Mouse (Mus musculus): Measurements from ENCODE around the gene Uts2. TPM values are rescaled to one million over a fixed set of nuclear protein-coding genes. Genes with fewer than 3 reads are reported as not detected.

The Uts2 gene
- not detected in 2 replicates for polyA plus RNA-seq (2015; fragmentation: Nextera tagmentation; extraction: Ambion mirVana)

DNA sequence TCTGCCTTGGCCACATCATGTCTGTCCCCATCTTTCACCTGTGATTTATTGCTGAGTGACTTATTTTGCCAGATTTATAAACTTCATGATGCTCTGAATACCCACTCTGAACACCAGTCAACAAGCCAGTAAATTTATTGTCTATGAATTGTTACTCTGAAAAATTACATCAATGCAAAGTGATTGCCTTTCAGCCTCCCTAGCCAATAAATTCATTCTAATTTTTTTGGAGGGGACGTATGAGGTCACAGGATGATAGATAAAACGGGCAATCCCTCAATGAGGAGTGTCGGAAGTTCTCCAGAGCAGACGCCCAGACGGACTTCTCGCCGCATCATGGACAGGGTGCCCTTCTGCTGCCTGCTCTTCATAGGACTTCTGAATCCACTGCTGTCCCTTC lies at the start of gene Uts2:
TSS of gene Uts2 (plus strand) at position 301 of the 400 bp plus-strand sequence.
- WGBS = 83% methylated on average over 7 of the region's 7 CpGs
- Histone ChIP-seq H3K9ac (ENCODE audit: low read length) (no peak within 1 kb of the TSS), H3K9me3 (replicated peaks; ENCODE audit: control insufficient read depth, low read length) (no peaks in the 10 kb centered on the region), H3K27ac (ENCODE audit: low read length) (no peak within 1 kb of the TSS), H3K4me1 (ENCODE audit: control insufficient read depth, insufficient read depth, low read length) (no peaks in the 10 kb centered on the region), H3K4me2 (ENCODE audit: low read depth, low read length) (no peak within 1 kb of the TSS), H3K36me3 (ENCODE audit: control insufficient read depth, insufficient read depth) (no peaks in the 10 kb centered on the region), H3K4me3 (ENCODE audit: low read length) (no peak within 1 kb of the TSS), H3K27me3 (ENCODE audit: control insufficient read depth, insufficient read depth, low read length) (no peaks in the 10 kb centered on the region)
- ATAC-seq (replicated peaks; ENCODE audit: extremely low read depth, insufficient read depth, low FRiP score) = no peak

DNA sequence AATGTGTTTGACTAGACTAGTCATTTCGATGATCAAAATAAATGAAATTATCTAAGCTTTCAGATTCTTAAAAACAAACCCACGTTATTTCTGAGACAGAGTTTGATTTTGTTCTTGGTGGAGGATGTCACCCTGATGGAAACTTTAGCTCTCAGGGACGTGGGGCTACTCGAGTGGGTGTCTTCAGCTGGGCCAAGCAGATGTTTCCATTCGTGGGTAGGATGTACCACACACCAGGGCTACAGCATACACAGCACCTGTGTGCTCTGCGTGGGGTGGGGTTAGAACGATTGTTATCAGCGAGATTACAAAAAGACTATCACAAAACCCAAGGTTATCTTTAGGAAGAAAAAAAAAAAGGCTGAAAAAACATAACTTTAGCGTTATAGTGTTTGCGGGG lies 45.9 kb upstream of the Uts2 start:
- Histone ChIP-seq H3K9ac (ENCODE audit: low read length) (no peak overlapping the region), H3K4me2 (ENCODE audit: low read depth, low read length) (no peak overlapping the region), H3K4me1 (ENCODE audit: control insufficient read depth, insufficient read depth, low read length) (no peaks in the 10 kb centered on the region), H3K27me3 (ENCODE audit: control insufficient read depth, insufficient read depth, low read length) (no peaks in the 10 kb centered on the region), H3K27ac (ENCODE audit: low read length) (no peak overlapping the region), H3K4me3 (ENCODE audit: low read length) (no peak overlapping the region), H3K9me3 (replicated peaks; ENCODE audit: control insufficient read depth, low read length) (no peaks in the 10 kb centered on the region), H3K36me3 (ENCODE audit: control insufficient read depth, insufficient read depth) (no peaks in the 10 kb centered on the region)
- 67% methylated on average over 10 of the region's 10 CpGs for whole genome bisulfite sequencing
- no peak for ATAC-seq (replicated peaks; ENCODE audit: extremely low read depth, insufficient read depth, low FRiP score)

DNA sequence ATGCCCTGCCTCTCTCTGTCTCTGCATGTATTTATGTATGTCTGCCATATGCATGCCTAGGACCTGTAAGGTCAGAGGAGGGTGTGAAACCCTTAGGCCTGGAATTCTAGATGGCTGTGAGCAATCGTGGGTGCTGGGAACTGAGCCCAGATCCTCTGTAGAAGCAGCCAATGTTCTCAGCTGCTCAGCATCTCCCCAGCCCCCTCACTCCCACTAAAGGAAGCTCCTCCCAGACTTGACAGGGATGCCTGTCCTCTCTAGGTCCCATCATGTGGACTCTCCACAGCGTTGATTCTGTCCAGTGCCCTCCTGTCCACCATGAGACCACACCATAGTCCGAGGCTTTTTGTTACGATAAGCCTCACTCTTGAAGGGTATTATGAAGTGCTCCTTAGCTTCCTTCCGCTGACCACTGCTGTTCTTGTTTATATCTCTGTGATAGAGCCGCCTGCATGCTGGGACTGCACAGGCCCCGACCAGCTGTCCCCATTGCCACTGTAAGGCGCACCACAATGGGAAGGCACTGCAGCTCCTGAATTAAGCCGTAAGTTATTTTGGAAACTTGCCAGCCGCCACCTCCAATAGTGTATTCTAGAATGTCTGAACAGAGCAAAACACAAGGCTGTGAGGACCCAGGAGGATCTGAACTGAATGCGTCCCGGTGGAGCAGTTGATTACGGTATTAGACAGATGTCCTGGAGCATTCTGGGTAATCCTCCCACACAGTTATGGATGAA lies 40.4 kb upstream of the Uts2 start:
- Histone ChIP-seq H3K4me3 (ENCODE audit: low read length) (no peak overlapping the region), H3K9me3 (replicated peaks; ENCODE audit: control insufficient read depth, low read length) (no peaks in the 10 kb centered on the region), H3K36me3 (ENCODE audit: control insufficient read depth, insufficient read depth) (no peaks in the 10 kb centered on the region), H3K4me1 (ENCODE audit: control insufficient read depth, insufficient read depth, low read length) (no peaks in the 10 kb centered on the region), H3K4me2 (ENCODE audit: low read depth, low read length) (no peak overlapping the region), H3K27ac (ENCODE audit: low read length) (no peak overlapping the region), H3K9ac (ENCODE audit: low read length) (no peak overlapping the region), H3K27me3 (ENCODE audit: control insufficient read depth, insufficient read depth, low read length) (no peaks in the 10 kb centered on the region)
- ATAC-seq (replicated peaks; ENCODE audit: extremely low read depth, insufficient read depth, low FRiP score) = no peak
- WGBS = 59% methylated on average over 13 of the region's 13 CpGs

DNA sequence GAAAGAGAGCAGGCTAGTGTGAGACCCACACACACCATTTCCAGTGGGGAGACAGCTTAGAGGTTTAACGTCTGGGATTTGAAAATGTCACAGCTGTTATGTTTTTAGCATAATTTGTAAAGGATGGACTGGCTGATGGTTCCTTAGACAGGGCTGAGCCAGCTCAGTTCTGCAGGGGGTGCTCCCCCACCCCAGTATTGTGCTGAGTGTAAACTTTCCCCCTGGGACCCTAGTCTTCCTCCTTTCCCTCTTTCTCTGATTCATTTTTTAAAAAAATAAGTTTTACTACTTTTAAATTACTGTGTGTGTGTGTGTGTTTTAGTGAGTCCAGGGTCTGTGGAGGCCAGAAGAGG lies 39.8 kb upstream of the Uts2 start:
- ATAC-seq (replicated peaks; ENCODE audit: extremely low read depth, insufficient read depth, low FRiP score) = no peak
- Histone ChIP-seq H3K4me3 (ENCODE audit: low read length) (no peak overlapping the region), H3K27ac (ENCODE audit: low read length) (no peak overlapping the region), H3K4me2 (ENCODE audit: low read depth, low read length) (no peak overlapping the region), H3K9ac (ENCODE audit: low read length) (no peak overlapping the region), H3K4me1 (ENCODE audit: control insufficient read depth, insufficient read depth, low read length) (peaks cover 1% of the 10 kb centered on the region; the same call in 1 of the 2 replicates), H3K9me3 (replicated peaks; ENCODE audit: control insufficient read depth, low read length) (no peaks in the 10 kb centered on the region), H3K27me3 (ENCODE audit: control insufficient read depth, insufficient read depth, low read length) (no peaks in the 10 kb centered on the region), H3K36me3 (ENCODE audit: control insufficient read depth, insufficient read depth) (no peaks in the 10 kb centered on the region)
- WGBS = 45% methylated on average over 1 of the region's 1 CpGs

DNA sequence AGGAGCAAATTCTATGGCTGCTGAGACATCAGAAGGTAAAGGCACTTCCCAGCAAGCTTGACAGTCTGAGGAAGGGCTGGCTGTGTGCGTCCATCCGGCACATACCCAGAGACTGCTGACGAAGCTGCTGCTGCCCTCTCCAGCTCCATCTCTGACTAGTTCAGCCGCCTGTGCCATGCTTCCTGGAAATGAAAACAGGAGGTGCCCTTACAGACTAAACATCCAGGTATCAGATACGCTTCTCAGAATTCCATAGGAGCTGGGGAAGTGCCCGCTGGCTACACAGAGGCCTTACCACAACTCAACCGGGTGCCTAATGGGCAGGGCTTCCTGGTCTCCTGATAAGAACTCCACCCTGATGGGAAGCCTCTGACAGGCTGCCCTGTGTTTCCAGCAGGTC lies 38.4 kb upstream of the Uts2 start:
- Histone ChIP-seq H3K9ac (ENCODE audit: low read length) (no peak overlapping the region), H3K36me3 (ENCODE audit: control insufficient read depth, insufficient read depth) (no peaks in the 10 kb centered on the region), H3K9me3 (replicated peaks; ENCODE audit: control insufficient read depth, low read length) (no peaks in the 10 kb centered on the region), H3K4me2 (ENCODE audit: low read depth, low read length) (no peak overlapping the region), H3K4me1 (ENCODE audit: control insufficient read depth, insufficient read depth, low read length) (peaks cover 2% of the 10 kb centered on the region; the same call in 1 of the 2 replicates), H3K4me3 (ENCODE audit: low read length) (no peak overlapping the region), H3K27ac (ENCODE audit: low read length) (no peak overlapping the region), H3K27me3 (ENCODE audit: control insufficient read depth, insufficient read depth, low read length) (no peaks in the 10 kb centered on the region)
- 65% methylated on average over 7 of the region's 7 CpGs for WGBS
- ATAC-seq (replicated peaks; ENCODE audit: extremely low read depth, insufficient read depth, low FRiP score) = no peak

DNA sequence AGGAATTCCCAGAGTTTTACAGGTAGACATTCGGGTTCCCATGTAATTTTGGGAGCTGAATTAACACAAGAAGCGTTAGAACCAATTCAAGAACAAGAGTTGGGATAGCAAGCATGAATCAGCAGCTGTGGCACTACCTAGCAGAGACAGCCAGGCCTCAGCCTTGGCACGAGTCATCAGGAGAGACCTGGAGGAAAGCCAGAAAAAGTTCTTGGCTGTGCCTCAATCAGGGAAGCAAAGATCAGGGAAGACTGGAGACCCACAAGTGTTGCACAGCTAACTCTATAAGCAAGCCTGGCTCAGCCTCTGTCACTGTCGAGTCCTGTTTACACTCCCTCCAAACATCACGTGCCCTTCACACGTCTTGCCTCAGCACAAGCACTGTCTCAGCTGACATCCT lies 34.7 kb upstream of the Uts2 start:
- no peak overlapping the region for H3K4me2 ChIP-seq (ENCODE audit: low read depth, low read length)
- no peaks in the 10 kb centered on the region for H3K36me3 ChIP-seq (ENCODE audit: control insufficient read depth, insufficient read depth)
- no peak overlapping the region for H3K27ac ChIP-seq (ENCODE audit: low read length)
- peaks cover 7% of the 10 kb centered on the region for H3K4me1 ChIP-seq (ENCODE audit: control insufficient read depth, insufficient read depth, low read length)
- H3K4me3 ChIP-seq (ENCODE audit: low read length) = no peak overlapping the region
- H3K9ac ChIP-seq (ENCODE audit: low read length) = no peak overlapping the region
- WGBS = 61% methylated on average over 6 of the region's 6 CpGs
- H3K9me3 ChIP-seq (replicated peaks; ENCODE audit: control insufficient read depth, low read length) = no peaks in the 10 kb centered on the region
- no peak for ATAC-seq (replicated peaks; ENCODE audit: extremely low read depth, insufficient read depth, low FRiP score)
- H3K27me3 ChIP-seq (ENCODE audit: control insufficient read depth, insufficient read depth, low read length) = no peaks in the 10 kb centered on the region

DNA sequence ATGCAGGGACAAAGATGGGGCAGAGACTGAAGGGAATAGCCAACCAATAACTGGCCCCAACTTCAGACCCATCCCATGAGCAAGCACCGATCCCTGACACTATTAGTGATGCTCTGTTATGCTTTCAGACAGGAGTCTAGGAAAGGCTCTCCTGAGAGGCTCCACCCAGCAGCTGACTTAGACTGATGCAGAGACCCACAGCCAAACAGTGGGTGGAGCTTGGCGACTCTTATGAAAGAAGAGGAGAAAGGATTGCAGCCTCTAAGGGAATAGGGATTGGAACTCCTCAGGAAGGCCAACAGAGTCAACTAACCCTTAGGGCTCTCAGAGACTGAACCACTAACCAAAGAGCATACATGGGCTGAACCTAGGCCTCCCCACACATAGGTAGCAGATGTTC lies 33.2 kb upstream of the Uts2 start:
- Histone ChIP-seq H3K4me2 (ENCODE audit: low read depth, low read length) (no peak overlapping the region), H3K4me1 (ENCODE audit: control insufficient read depth, insufficient read depth, low read length) (peaks cover 7% of the 10 kb centered on the region), H3K27ac (ENCODE audit: low read length) (no peak overlapping the region), H3K4me3 (ENCODE audit: low read length) (no peak overlapping the region), H3K9ac (ENCODE audit: low read length) (no peak overlapping the region), H3K36me3 (ENCODE audit: control insufficient read depth, insufficient read depth) (no peaks in the 10 kb centered on the region), H3K27me3 (ENCODE audit: control insufficient read depth, insufficient read depth, low read length) (no peaks in the 10 kb centered on the region), H3K9me3 (replicated peaks; ENCODE audit: control insufficient read depth, low read length) (no peaks in the 10 kb centered on the region)
- 57% methylated on average over 2 of the region's 2 CpGs for WGBS
- no peak for ATAC-seq (replicated peaks; ENCODE audit: extremely low read depth, insufficient read depth, low FRiP score)

DNA sequence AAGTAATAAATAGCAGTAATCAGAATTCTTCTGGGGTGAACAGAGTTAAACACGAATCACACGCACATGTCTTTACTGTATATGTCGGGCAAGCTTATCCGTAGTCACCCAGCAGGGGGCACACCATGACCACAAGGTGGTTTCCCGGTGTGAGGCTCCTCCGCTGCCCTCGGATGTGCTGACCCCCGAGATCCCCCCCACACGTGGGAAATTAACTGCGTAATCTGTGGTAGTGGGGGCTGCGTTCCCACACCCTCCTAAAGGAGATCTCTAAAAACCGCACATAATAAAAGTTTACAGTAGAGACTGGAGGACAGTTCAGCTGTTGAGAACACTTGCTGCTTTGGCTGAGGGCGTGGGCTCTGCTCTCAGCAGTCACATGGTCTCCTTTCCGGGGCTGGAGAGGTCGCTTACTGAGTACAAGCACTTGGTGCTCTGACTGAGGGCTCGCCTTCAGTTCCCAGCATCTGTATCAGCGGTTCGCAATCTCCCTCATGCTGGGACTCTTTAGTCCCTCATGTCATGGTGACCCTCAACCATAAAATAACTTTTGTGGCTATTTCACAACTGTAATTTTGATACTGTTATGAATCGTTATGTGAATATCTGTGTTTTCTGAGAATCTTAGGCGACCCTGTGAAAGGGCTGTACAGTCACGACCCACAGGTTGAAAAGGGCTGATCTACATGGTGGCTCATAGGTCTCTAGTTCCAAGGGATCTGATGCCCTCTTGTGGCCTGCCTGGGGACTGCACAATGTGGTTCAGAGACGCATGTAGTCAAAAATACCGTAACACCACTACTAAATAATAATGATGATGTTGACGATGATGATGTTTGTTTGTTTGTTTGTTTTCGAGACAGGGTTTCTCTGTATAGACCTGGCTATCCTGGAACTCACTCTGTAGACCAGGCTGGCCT lies 32.0 kb upstream of the Uts2 start:
- ATAC-seq (replicated peaks; ENCODE audit: extremely low read depth, insufficient read depth, low FRiP score) = peak; percentile 73
- Histone ChIP-seq H3K27ac (ENCODE audit: low read length) (no peak overlapping the region), H3K27me3 (ENCODE audit: control insufficient read depth, insufficient read depth, low read length) (no peaks in the 10 kb centered on the region), H3K36me3 (ENCODE audit: control insufficient read depth, insufficient read depth) (no peaks in the 10 kb centered on the region), H3K4me1 (ENCODE audit: control insufficient read depth, insufficient read depth, low read length) (peaks cover 7% of the 10 kb centered on the region), H3K4me3 (ENCODE audit: low read length) (peak overlapping the region; percentile 36), H3K4me2 (ENCODE audit: low read depth, low read length) (peak overlapping the region; percentile 67), H3K9me3 (replicated peaks; ENCODE audit: control insufficient read depth, low read length) (no peaks in the 10 kb centered on the region), H3K9ac (ENCODE audit: low read length) (peak overlapping the region; percentile 16; the same call in 1 of the 2 replicates)
- WGBS = 7% methylated on average over 25 of the region's 25 CpGs

DNA sequence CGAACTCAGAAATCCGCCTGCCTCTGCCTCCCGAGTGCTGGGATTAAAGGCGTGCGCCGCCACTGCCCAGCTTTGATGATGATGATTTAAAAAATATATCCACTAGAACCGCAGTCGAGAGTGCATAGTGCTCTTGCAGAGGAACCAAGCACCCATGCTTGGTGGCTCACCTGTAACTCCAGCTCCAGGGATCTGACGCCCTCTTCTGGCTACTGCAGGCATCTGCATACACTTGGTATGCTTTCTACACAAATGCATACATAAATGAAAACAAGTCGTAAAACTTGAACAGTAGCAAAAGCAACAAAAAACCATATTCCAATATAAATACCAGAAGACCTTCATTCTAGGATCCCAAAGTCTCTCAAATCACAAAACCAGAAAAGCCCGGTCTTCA lies 31.3 kb upstream of the Uts2 start:
- H3K4me2 ChIP-seq (ENCODE audit: low read depth, low read length) = no peak overlapping the region
- H3K27ac ChIP-seq (ENCODE audit: low read length) = no peak overlapping the region
- H3K4me3 ChIP-seq (ENCODE audit: low read length) = no peak overlapping the region
- no peaks in the 10 kb centered on the region for H3K36me3 ChIP-seq (ENCODE audit: control insufficient read depth, insufficient read depth)
- peaks cover 7% of the 10 kb centered on the region for H3K4me1 ChIP-seq (ENCODE audit: control insufficient read depth, insufficient read depth, low read length)
- H3K27me3 ChIP-seq (ENCODE audit: control insufficient read depth, insufficient read depth, low read length) = no peaks in the 10 kb centered on the region
- 68% methylated on average over 11 of the region's 11 CpGs for WGBS
- no peak overlapping the region for H3K9ac ChIP-seq (ENCODE audit: low read length)
- ATAC-seq (replicated peaks; ENCODE audit: extremely low read depth, insufficient read depth, low FRiP score) = no peak
- no peaks in the 10 kb centered on the region for H3K9me3 ChIP-seq (replicated peaks; ENCODE audit: control insufficient read depth, low read length)

All from heart, embryonic 16.5 days (tissue).